Mouse (Mus musculus) v-Abl transformed pro-B cells (cell line): ENCODE measurements around the gene Capns1.

Experiments used
- in situ Hi-C, 2 experiments: fragments of 400-800 bp; cut with MboI; formaldehyde crosslinking; loops; one replicate each; pipeline ENCODE4 v1.15.1; 2025; ENCODE audit not compliant: unreplicated experiment in 2 of 2

The Capns1 gene

GRCm38 (mm10) chr7:30183189-30183588 is 15.4 kb downstream of the Capns1 start:
- in situ Hi-C loops = loop anchor here in 1 of 2 experiments (5.0 kb wide), 1 partner anchor 34 kb away; no protein-coding TSS in a partner anchor

GRCm38 (mm10) chr7:30181929-30182328 is 16.7 kb downstream of the Capns1 start:
- in situ Hi-C loops = loop anchor here in 1 of 2 experiments (5.0 kb wide), 1 partner anchor 35 kb away; no protein-coding TSS in a partner anchor

GRCm38 (mm10) chr7:30181308-30181707 is 17.3 kb downstream of the Capns1 start:
- in situ Hi-C loops = loop anchor here in 1 of 2 experiments (5.0 kb wide), 1 partner anchor 36 kb away; no protein-coding TSS in a partner anchor

DNA sequence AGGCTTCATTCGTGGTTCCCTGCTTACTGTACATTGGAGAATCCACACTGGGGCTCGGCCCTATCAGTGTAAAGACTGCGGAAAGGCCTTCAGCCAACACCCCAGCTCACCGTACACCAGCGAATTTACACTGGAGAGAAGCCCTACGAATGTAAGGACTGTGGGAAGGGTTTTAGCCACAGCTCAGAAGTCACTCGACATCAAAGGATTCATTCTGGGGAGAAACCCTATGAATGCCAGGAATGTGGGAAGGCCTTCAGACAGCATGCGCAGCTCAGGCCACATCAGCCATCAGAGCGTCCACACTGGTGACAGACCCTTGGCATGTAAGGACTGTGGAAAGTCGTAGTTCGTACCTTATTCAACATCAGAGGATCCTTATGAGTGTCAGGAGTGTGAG is 20.4 kb downstream of the Capns1 start:
- in situ Hi-C loops = no loop called here

DNA sequence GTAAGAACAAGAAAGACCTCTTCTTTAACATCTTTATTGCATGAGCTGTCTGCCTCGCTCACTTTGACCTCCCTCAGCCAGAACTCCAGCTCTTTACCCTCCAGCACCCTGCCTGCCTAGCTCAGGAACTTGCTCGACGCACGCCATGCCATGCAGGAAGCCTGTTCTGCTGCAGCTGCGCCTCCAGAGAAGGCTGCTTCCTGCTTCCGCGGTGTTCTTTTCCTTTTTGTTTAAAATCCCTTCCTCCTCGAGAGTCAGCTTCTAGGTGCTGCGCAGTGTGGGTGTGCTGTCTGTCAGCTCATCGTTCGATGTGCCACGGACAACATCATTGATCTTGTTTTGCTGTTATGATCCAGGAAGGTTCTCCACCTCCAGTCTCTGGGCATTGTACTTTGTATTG is 22.1 kb downstream of the Capns1 start:
- in situ Hi-C loops = no loop called here

GRCm38 (mm10) chr7:30170283-30170951 is 28.2 kb downstream of the Capns1 start:
- in situ Hi-C loops = loop anchor here in 1 of 2 experiments (5.0 kb wide), 1 partner anchor 42 kb away; no protein-coding TSS in a partner anchor

DNA sequence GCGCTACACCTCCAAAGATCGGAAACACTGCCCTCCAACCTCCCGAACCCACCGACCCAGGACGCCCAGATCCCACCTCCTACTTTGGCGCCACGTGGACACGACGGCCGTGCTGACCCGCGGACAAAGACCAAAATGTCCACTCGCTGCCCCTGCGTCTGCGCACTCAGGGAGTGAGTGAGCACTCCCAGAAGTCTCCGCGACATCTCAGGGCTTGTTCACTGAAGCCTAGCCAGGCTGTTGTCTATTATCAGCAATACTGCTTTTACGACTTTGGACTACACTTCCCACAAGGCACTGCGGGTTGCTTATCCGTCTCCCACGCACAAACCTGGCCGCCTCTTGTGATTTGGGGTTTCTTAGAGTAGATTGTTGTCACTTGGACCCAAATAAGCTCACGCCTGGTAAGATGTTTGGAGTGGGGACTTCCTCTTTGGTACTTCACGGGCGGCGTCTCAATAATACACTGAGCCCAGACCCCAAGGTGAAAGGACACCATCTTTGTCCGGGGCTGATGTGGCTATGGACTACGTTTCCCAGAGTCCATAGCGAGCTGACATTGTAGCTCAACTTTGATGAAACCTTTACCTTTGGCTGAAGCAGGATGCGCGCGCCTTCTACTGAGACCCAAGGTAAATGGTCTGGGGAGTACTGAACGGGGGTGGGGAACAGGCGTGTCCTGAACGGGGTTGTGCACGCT is 28.9 kb downstream of the Capns1 start, which contains the start of gene Zfp146:
Gene Zfp146 (minus strand): TSS at position 168 of the 700 bp plus-strand sequence.
- in situ Hi-C loops = loop anchor here in 1 of 2 experiments (5.0 kb wide), 1 partner anchor 43 kb away; no protein-coding TSS in a partner anchor

- in situ Hi-C loops = no loop called here
Observed at GRCm38 (mm10) chr7:30168914-30169582, 29.6 kb downstream of the Capns1 start.

DNA sequence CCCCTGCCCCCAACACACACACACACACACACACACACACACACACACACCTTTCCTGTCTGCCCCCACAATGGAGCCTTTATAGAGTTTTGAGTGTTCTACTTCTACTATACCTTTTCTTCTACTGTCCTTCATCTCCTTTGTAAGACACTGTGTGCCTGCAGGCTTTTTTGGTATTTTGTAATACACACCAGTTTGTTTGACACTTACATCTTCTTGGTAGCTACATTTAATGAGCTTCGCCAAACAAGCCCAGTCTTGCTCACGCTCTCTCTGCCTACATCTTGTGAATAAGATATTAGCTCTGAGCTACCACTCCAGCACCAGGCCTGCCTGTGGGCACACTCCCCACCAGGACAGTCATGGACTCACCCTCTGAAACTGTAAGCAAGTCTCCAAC is 33.9 kb downstream of the Capns1 start:
- in situ Hi-C loops = no loop called here

GRCm38 (mm10) chr7:30163113-30163512 is 35.5 kb downstream of the Capns1 start:
- in situ Hi-C loops = no loop called here

DNA sequence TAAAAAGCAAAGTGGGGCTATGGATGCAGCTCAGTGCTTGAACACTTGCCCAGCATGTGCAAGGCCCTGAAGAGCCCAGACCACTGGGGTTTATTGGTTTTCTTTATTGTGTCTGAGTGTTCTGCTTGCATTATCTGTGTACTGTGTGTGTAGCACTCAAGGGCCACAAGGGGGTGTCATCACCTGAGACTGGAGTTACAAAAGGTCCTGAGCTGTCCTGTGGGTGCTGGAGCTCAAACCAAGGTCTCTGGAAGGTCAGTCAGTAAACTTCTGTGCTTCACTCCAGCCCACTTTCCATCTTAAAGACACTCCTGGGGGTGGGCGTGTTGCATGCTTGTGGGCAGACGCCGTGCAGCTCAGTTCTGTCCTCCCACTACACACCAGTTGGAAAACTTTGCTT is 43.1 kb downstream of the Capns1 start:
- in situ Hi-C loops = no loop called here

DNA sequence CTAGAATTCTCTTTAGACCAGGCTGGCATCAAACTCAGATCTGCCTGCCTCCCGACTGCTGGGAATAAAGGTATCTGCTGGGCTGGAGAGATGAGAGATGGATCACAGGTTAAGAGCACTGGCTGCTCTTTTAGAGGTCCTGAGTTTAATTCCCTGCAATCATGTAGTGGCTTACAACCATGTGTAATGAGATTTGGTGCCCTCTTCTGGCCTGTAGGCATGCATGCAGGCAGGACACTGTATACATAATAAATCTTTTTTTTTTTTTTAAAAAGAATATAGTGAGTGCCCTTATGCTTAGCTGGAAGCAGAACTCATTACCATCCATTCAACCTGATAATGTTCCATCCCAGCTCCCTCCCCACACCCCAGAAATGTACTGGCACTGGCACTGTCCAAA is 44.6 kb downstream of the Capns1 start:
- in situ Hi-C loops = no loop called here

GRCm38 (mm10) chr7:30147011-30147410 is 51.6 kb downstream of the Capns1 start:
- in situ Hi-C loops = no loop called here

DNA sequence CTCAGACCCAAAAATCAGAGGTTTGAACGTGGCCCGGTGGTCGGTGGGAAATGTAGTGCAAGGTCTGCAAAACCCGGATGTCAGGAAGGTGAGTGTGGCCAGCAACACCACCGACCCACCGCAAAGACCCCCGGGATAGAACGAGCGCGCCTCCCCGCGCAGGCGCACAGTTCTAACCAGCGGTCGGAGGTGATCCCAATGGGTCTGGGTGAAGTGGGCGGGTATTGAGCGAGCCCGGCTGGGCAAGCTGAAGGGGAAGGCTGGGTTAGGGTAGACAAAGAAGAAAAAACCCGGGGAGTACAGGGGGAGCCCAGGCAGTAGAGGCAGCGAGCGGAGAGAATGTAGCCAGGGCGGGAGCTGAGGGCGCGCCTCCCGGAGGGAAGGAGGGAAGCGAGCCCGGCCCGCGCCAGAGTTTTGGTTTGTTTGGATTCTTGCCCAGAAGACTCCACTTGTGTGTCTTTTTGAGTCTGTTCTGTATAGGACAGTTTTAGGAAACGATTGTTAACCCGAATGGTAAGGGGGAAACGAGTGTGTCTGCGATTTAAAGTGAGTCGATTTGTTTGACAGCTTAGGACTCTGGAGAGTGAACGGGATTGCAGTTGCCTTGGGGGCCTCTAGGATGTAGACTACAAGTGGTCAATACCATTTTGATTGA is 54.9 kb downstream of the Capns1 start:
- in situ Hi-C loops = no loop called here

DNA sequence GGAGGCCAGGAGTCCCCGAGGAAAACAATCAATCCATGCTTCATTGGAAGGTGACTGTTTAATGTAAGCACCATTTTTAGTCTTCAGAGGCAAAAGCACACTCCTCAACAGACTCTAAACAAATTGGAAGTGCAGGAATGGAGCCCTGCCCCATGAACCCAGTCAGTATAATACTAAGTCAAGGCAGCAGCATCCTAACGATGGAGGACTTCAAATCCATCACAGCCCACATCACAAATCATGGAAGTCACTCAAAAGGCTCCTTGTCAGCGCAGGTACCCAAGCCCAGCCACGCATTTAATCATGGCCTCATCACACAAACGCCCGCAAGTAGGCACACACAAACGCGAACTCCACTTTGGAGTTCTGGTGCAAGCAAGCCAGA is 55.4 kb downstream of the Capns1 start:
- in situ Hi-C loops = no loop called here
